Mouse (Mus musculus) cortical plate, adult 2 months (tissue): ENCODE results near the gene Gm2115.

Experiments used
- CTCF ChIP-seq: fragments of 200-500 bp; IDR thresholded peaks from 2 replicates; pipeline ENCODE4 v1.5.1; 2011; ENCODE audit warnings: mild to moderate bottlenecking, control low read depth, low read length; ENCODE audit not compliant: insufficient read depth; ENCODE audit errors: extremely low read depth
- POLR2A ChIP-seq: fragments of 200-500 bp; IDR thresholded peaks from 2 replicates; pipeline ENCODE4 v1.6.1; 2011; ENCODE audit warnings: mild to moderate bottlenecking, low read length, control low read depth; ENCODE audit not compliant: insufficient read depth; ENCODE audit errors: extremely low read depth

GRCm38 (mm10) chr7:84544946-84545345 is 16.2 kb downstream of the Gm2115 start:
- TF ChIP-seq CTCF (no peak), POLR2A (no peak)
